Mouse (Mus musculus) C2C12 (cell line): ENCODE measurements around the gene Clrn2. TPM values are rescaled to one million over a fixed set of nuclear protein-coding genes. Genes with fewer than 3 reads are reported as not detected.

Experiments used
- H3K27me3 ChIP-seq: one replicate; pipeline ENCODE4 v1.6.1; 2011; ENCODE audit not compliant: control insufficient read depth, insufficient read depth, insufficient read length
- H3K36me3 ChIP-seq: one replicate; pipeline ENCODE4 v1.6.1; 2011; ENCODE audit not compliant: control insufficient read depth, insufficient read depth
- H3K4me3 ChIP-seq: one replicate; pipeline ENCODE4 v1.5.1; 2011; ENCODE audit warnings: mild to moderate bottlenecking, control low read depth; ENCODE audit not compliant: poor library complexity, insufficient read depth, severe bottlenecking
- H3K79me2 ChIP-seq: one replicate; pipeline ENCODE4 v1.6.1; 2011; ENCODE audit not compliant: control insufficient read depth, insufficient read depth
- H3K79me3 ChIP-seq: one replicate; pipeline ENCODE4 v1.6.1; 2011; ENCODE audit warnings: low read depth, control low read depth
- H3ac ChIP-seq: one replicate; pipeline ENCODE3; 2011; ENCODE audit warnings: low read depth; ENCODE audit not compliant: control insufficient read depth, insufficient read length
- CEBPB ChIP-seq: IDR thresholded peaks from one replicate; pipeline ENCODE4 v1.6.1; 2011; ENCODE audit warnings: low read depth, mild to moderate bottlenecking, control low read depth, moderate library complexity
- CTCF ChIP-seq: IDR thresholded peaks from one replicate; pipeline ENCODE4 v1.5.1; 2011; ENCODE audit not compliant: control insufficient read depth, insufficient read depth, insufficient read length
- FOSL1 ChIP-seq: IDR thresholded peaks from one replicate; pipeline ENCODE4 v1.8.0; 2011; ENCODE audit warnings: mild to moderate bottlenecking, low read length; ENCODE audit not compliant: poor library complexity, insufficient read depth, severe bottlenecking
- MAX ChIP-seq: IDR thresholded peaks from one replicate; pipeline ENCODE4 v1.6.1; 2011; ENCODE audit warnings: mild to moderate bottlenecking, control low read depth
- MYOD1 ChIP-seq: IDR thresholded peaks from one replicate; pipeline ENCODE4 v1.6.1; 2011; ENCODE audit warnings: low read depth; ENCODE audit not compliant: control insufficient read depth, insufficient read length
- MYOG ChIP-seq: IDR thresholded peaks from one replicate; pipeline ENCODE4 v1.6.1; 2011; ENCODE audit not compliant: control insufficient read depth, insufficient read length; ENCODE audit errors: extremely low read depth
- USF1 ChIP-seq: IDR thresholded peaks from one replicate; pipeline ENCODE4 v1.6.1; 2011; ENCODE audit warnings: low read depth, mild to moderate bottlenecking, control low read depth, moderate library complexity
- polyA plus RNA-seq: library from polyadenylated mRNA; unstranded; fragments of >200 nt; fragmentation: generic; extraction: Trizol; gene quantifications from one replicate; pipeline ENCODE4 v1.2.1, GENCODE M21; 2012; ENCODE audit warnings: missing spikeins

Clrn2 gene
- polyA plus RNA-seq, 1 experiment: not detected

- TF ChIP-seq CTCF (no peak), MYOG (no peak), FOSL1 (no peak), USF1 (no peak), MYOD1 (no peak), CEBPB (no peak), MAX (no peak)
- Histone ChIP-seq H3K36me3 (peaks cover 53% of the 10 kb centered on the region), H3K27me3 (no peaks in the 10 kb centered on the region)
These were observed 44.0 kb downstream of the Clrn2 start for GRCm38 (mm10) chr5:45497564-45497963.

DNA sequence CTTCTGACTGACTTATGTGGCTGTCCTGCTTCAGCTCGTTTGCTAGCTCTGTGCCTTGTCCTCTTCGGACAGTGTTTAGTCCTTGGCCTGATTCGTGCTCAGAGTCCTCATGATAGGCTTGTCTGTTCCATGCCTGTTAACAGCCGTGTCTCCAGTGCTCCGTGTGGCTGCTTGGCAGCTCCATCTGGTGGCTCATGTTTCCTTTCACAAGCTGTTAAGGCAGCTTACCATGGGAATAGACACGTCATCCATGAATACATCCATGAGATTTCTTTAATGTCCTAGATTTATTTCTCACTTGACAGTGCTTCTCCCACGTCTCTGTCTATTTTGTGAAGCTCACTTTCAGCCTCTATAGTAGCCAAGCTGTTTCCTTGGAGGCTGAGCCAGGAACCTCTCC lies 56.5 kb downstream of the Clrn2 start:
- TF ChIP-seq CTCF (no peak), FOSL1 (no peak), MYOD1 (no peak), MAX (no peak), MYOG (no peak), USF1 (no peak), CEBPB (no peak)
- H3K4me3 ChIP-seq: no peak overlapping the region
- H3K79me2 ChIP-seq: no peaks in the 10 kb centered on the region
- no peak overlapping the region for H3ac ChIP-seq
- H3K79me3 ChIP-seq: no peaks in the 10 kb centered on the region
- H3K36me3 ChIP-seq: peaks cover 79% of the 10 kb centered on the region
- no peaks in the 10 kb centered on the region for H3K27me3 ChIP-seq

More at GRCm38 (mm10) chr5:45497564-45497963, 44.0 kb downstream of the Clrn2 start:
- Histone ChIP-seq H3K79me3 (peaks cover 16% of the 10 kb centered on the region), H3ac (no peak overlapping the region), H3K4me3 (no peak overlapping the region), H3K79me2 (peaks cover 55% of the 10 kb centered on the region)

- H3K4me3 ChIP-seq: no peak overlapping the region
- no peak for TF ChIP-seq USF1
- TF ChIP-seq MYOG: no peak
- no peak for TF ChIP-seq CEBPB
- TF ChIP-seq FOSL1: no peak
- TF ChIP-seq MAX: no peak
- TF ChIP-seq CTCF: no peak
- no peak for TF ChIP-seq MYOD1
- no peaks in the 10 kb centered on the region for H3K27me3 ChIP-seq
- no peak overlapping the region for H3ac ChIP-seq
- H3K79me3 ChIP-seq: no peaks in the 10 kb centered on the region
- H3K79me2 ChIP-seq: no peaks in the 10 kb centered on the region
- peaks cover 55% of the 10 kb centered on the region for H3K36me3 ChIP-seq
These were observed 59.4 kb downstream of the Clrn2 start for GRCm38 (mm10) chr5:45512908-45513307.

- TF ChIP-seq MYOD1 (no peak), CEBPB (no peak), CTCF (no peak), MAX (no peak), FOSL1 (no peak)
- Histone ChIP-seq H3K79me2 (no peaks in the 10 kb centered on the region), H3K4me3 (no peak overlapping the region), H3K27me3 (no peaks in the 10 kb centered on the region), H3K36me3 (peaks cover 50% of the 10 kb centered on the region), H3ac (no peak overlapping the region), H3K79me3 (no peaks in the 10 kb centered on the region)
These were observed 60.0 kb downstream of the Clrn2 start for GRCm38 (mm10) chr5:45513511-45513910.

Other genes with a start within 250 kb of the Clrn2 start
- 49.1 TPM for gene Qdpr, start 3.5 kb upstream of the Clrn2 start, polyA plus RNA-seq
- gene Lap3, start 39.6 kb downstream of the Clrn2 start, polyA plus RNA-seq: 87.7 TPM
- gene Med28, start 66.5 kb downstream of the Clrn2 start, polyA plus RNA-seq: 166 TPM
- 0.01 TPM for gene Fam184b, start 185.9 kb downstream of the Clrn2 start, polyA plus RNA-seq
- gene Ncapg, start 216.2 kb downstream of the Clrn2 start, polyA plus RNA-seq: 11.2 TPM